Mouse (Mus musculus) lung, postnatal 25 days (tissue): ENCODE measurements around the gene Elovl2.
A peak's percentile ranks its signal among the peaks of the same experiment; 100 is the strongest.
"Not testable (repeated sequence)": the region's sequence is repeated elsewhere in the genome, so short reads cannot be mapped to it uniquely, and the experiment has no call there.

Experiments
- DNase-seq: peaks from one replicate; pipeline ENCODE4 v3.0.0; 2022; ENCODE audit warnings: low spot score

The Elovl2 gene

DNA sequence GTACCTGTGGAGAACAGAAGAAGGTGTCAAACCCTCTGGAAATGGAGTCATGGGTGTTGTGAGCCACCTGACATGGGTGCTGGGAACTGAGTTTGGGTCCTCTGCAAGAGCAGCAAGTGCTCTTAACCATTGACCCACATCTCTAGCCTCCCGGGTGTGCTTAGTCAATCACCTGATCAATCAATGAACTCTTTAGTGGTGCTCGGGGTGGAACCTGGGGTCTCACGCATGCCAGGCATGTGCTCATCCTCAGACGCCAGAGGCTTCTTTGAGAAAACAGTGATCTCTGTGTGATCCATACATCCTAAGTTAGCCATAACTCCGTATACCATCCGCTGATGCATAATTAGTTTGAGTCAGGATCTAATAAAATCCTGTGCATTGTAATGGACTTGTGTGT lies 15.0 kb upstream of the Elovl2 start:
- DNase-seq = no peak

- DNase-seq = no peak
These were observed 13.0 kb upstream of the Elovl2 start for GRCm38 (mm10) chr13:41233241-41233640.

- no peak for DNase-seq
These were observed 12.0 kb upstream of the Elovl2 start for GRCm38 (mm10) chr13:41232209-41232608.

- DNase-seq = no peak
These were observed 11.3 kb upstream of the Elovl2 start for GRCm38 (mm10) chr13:41231389-41231983.

DNA sequence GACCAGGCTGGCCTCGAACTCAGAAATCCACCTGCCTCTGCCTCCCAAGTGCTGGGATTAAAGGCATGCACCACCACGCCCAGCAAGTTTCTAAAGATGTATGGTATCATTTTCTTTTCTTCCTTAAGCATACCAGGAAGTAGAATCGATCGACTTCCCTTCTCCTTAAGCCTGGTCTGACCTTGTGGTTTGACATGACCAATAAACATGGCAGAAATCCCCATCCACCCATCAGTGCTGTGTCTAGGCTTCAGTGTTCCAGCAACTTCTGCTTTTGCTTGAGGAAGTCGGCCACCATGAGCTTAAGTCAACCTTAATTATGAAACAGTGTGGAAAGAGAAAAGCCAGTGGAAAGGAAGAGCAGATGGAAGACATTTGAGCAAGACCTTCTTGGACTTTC lies 10.1 kb upstream of the Elovl2 start:
- DNase-seq = no peak

- DNase-seq = no peak
These were observed 7.9 kb upstream of the Elovl2 start for GRCm38 (mm10) chr13:41228060-41228459.

DNA sequence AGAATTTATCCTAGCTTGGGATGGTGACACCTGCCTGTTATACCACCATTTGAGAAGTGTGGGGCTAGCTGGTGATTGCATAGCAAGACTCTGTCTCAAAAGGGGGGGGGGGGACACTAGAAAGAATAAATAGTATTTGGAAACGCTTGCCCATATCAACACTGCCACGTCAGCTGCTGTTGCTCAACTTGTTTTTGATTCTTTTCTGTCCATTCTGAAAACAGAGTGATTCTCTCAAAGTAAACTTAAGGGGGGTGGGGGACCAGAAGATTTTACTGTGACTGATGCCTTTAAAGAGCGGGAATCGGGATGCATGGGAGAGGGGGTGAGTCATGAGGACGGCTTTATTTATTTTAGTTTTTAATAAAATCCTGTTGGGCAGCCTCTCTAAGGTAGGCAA lies 6.3 kb upstream of the Elovl2 start:
- DNase-seq = no peak

DNA sequence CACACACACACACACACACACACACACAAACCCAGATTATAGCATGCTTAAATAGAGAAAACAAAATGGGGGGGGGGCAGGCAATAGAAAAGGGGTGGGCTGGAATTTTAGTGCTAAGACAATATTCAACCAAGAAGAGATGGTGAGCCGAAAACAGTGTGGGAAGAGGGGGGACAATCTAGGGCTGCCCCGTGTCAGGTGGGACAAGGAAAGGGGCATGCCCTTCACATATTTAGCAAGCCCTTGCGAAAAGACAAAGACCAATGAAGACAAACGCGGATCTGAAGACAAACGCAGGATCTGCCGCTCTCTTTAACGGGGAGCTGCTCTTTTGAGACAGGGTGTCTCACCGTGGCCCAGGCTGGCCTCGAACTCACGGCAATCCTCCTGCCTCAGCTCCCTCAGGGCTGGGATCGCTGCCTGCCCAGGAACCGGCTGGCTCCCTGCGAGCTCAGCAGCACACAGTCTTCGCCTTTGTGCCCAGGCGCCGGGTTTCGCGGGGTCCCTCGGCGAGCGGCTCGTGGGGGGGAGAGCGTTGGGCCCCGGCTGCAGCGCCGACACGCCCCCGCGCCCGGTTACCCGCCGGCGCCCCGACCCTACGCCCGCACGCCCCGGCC lies 410 bp downstream of the Elovl2 start:
- DNase-seq = no peak

- DNase-seq = no peak
These were observed 1.1 kb downstream of the Elovl2 start for GRCm38 (mm10) chr13:41219056-41219455.

GRCm38 (mm10) chr13:41216236-41216635 lies 4.0 kb downstream of the Elovl2 start:
- DNase-seq = no peak

DNA sequence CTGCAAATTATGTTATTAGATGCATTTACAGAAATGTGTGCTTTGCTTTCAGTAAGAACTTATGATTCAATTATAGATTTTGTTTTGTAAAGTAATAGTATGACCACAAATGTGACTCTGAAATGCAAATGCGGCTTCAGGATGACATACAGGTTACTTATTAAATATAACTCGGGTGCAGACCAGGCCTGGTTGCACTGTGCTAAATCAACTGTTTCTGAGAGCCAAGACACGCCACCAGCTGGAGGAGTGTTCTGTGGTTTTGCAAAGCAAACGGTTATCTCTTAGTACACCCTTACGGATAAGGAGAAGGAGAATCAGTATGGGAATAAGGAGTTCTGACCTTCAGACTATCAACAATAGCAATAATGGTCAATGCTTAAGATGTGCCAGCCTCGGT lies 4.5 kb downstream of the Elovl2 start:
- no peak for DNase-seq

GRCm38 (mm10) chr13:41212558-41213322 lies 7.5 kb downstream of the Elovl2 start:
- no peak for DNase-seq

GRCm38 (mm10) chr13:41211276-41211675 lies 8.9 kb downstream of the Elovl2 start:
- no peak for DNase-seq

GRCm38 (mm10) chr13:41206241-41206640 lies 14.0 kb downstream of the Elovl2 start:
- no peak for DNase-seq

GRCm38 (mm10) chr13:41205568-41205967 lies 14.6 kb downstream of the Elovl2 start:
- not testable (repeated sequence) for DNase-seq

- no peak for DNase-seq
These were observed 16.5 kb downstream of the Elovl2 start for GRCm38 (mm10) chr13:41203691-41204090.

- no peak for DNase-seq
These were observed 16.9 kb downstream of the Elovl2 start for GRCm38 (mm10) chr13:41203289-41203688.

DNA sequence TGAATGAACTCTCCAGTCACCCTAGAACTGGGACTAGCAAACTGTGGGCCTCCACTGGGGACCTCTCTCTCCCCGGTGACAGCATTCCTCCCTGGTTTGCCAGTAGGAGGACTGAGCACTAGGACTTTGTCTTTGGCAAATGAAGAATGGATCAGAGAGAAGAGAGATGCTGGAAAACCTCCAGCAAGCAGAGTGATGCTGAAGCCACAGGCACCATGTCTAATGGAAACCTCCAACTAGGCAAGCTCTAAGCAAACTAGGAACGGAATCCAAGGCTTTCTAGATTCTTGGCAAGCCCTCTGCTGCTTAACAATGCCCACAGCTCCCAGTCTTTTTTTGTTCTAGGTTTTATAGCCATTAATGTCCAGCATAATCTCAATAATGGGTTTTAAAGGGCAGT lies 19.3 kb downstream of the Elovl2 start:
- no peak for DNase-seq

- DNase-seq = no peak
These were observed 24.4 kb downstream of the Elovl2 start for GRCm38 (mm10) chr13:41195640-41196333.

- no peak for DNase-seq
These were observed 32.3 kb downstream of the Elovl2 start for GRCm38 (mm10) chr13:41187886-41188285.

DNA sequence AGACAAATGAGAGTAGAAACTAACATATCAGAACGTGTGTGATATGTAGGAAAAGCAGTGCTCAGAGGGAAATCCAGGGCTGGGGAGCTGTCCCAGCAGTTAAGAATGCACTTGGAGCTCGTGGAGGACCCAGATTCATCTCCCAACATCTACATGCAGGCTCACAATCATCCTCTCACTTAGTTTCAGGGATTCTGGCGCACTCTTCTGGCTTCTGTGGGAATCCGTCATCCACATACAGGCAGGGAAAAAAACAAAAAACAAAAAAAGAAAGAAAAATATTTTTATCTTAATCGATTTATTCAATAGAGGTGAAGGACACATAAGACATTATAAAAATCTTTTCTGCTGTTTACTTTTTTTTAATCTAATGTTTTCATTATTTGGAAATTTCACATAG lies 61.8 kb downstream of the Elovl2 start:
- DNase-seq = no peak

DNA sequence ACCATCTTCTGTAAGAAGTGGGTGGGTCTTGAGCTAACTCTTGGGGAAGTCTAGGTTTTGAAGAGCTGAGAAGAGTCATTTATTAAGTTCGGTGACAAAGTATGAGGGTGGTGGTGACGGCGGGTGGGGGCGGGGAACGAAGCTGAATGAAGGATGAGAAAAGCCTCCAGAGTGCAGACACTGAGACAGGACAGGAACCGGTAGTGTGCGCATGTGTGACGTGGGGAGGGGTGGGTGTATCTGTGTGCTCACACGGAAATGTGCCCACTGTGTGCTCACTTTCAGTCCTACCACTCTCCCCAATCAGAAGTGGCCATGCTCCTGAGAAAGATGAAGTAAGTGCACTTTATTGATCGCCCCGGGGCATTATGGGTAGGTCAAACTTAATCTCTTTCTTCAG lies 67.1 kb downstream of the Elovl2 start:
- no peak for DNase-seq

- DNase-seq = peak; percentile 35
These were observed 73.9 kb downstream of the Elovl2 start for GRCm38 (mm10) chr13:41146271-41146670.
